Mouse (Mus musculus): ENCODE measurements around the gene Fabp3.

The Fabp3 gene

DNA sequence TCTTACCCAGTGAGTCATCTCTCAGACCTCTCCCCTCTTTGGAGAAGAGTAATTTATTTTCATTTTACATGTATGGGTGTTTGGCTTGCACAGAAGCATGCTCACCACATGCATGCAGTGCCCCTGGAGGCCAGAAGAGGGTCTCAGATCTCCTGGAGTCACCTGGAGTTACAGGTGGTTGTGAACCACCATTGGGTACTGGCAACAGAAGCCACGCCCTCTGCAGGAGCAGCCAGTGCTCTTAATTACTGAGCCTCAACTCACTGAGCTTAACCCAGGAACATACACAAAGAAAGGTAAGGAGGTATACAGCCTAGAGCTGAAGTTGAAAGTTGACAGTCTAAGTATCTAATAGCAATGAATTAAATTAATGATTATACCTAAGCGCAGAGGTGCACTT, 17.1 kb downstream of the Fabp3 start:
- ATAC-seq (ENCODE audit: low TSS enrichment), result no peak

DNA sequence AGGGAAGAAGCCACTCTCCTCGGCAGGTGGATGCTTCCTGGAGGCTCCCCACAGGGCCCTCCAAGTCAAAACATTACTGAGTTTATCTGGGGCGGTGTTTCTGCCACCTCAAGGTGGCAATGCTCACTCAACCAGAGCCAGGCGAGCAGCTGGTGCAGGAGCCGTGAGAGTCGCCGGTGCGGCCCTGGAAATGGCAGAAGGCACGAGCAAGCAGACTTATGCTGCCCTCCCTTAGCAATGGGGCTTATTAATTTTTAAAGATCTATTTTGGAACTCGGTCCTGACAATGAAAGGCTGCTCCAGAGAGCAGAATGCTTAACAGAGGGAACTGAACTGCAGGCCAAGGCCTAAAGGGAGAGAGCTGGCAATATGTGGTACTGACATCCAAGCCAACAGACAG, 19.0 kb downstream of the Fabp3 start:
- no peak for ATAC-seq (ENCODE audit: low TSS enrichment)

DNA sequence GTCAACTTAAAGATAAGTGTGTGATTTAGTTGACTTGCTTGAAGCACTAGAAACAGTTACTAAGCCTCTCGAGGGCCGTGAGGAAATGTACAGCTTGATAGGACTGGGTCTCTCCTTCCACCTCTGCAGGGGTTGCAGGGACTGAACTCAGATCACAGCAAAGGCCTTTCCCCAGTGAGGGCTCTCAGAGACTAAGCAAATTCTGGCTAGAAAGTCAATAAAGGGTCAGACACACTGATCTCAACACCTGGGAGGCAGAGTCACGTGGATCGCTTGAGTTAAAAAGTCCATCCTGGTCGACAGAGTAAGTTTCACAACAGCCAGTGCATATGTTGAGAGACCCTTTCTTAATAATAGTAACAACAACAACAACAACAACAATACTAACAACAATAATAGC, 27.5 kb downstream of the Fabp3 start:
- no peak for ATAC-seq (ENCODE audit: low TSS enrichment)

DNA sequence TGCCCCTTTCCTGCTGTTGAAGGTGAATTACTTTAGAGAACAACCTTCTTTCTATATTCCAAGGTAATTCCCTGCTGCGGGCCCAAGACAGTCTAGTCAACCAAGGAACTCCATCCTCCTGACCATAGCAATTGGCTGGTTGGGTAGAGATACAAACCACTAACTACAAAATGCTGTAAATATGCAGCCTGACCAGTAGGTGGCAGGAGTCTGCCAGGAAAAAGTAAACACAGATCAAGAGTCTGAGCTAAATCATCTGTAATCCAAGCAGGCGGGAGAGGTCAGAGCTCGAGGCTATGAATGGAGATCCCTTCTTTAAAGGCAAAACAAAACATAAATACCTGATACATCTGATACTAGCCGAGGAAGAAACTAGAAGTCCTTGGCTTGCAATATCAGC, 33.3 kb downstream of the Fabp3 start:
- peak; percentile 64; the same call in 1 of the 2 replicates for ATAC-seq (ENCODE audit: low TSS enrichment)

DNA sequence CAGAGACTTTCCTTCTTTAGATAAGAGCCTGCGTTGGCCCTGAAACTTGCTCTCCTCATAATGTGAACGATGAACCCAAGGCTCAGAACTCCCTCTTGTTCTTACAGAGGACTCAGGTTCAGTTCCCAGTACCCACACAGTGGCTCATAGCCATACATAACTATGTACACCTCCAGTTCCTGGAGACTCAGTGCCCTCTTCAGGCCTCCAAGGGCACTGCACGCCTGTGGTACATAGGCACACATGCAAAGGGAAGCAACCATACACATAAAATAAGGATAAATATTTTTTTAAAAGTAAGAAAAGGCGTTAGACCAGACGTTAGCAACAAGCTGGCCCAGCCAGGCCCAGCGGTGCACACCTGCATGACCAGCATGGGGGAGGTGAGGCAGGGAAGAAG, 41.3 kb downstream of the Fabp3 start:
- ATAC-seq (ENCODE audit: low TSS enrichment), result no peak

DNA sequence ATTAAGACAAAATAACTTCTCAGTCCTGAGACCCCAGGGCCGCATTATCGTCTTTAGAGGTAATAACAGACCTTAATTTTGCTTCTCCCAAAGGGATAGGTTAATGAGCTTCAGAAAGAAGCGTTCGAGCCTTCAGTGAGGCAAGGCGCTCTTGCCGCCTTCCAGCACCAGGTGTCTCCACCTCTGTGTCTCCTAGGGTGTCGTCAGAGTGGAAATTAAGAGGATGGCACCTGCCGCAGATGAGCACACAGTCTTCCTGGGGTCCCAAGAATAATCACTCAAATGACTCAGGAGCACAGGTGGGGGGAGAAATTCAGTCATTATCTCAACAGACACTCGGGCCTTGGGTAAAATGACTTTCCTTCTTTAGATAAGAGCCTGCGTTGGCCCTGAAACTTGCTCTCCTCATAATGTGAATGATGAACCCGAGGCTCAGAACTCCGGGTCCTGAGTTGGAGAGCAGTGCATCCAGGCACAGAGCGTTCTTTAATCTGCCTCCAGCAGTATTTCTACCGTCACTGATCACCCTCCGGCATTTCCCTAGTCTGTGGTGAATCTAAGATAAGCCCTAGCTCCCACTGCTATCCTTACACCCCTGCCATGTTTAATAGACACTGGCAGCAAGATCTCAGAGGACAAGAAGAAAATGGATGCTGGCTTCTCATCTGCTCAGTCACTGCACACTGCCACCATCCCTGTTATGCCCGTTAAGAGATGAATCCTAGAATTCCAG, 42.5 kb downstream of the Fabp3 start:
- no peak for ATAC-seq (ENCODE audit: low TSS enrichment)

DNA sequence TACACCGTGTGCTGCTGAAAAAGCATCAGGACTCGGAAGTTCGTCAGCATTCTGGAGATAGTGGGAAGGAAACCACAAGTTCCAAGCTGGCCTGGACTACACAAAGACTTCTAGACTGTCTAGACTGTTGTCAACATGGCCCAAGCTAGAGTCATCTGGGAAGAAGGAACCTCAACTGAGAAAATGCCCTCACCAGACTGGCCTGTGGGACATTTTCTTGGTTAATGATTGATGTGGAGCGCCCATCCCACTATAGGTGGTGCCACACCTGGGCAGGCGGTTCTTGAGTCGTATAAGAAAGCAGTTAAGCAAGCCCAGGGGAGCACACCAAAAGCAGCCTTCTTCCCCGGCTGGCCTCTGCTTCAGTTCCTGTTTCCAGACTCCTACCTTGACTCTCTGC, 44.2 kb downstream of the Fabp3 start:
- no peak for ATAC-seq (ENCODE audit: low TSS enrichment)

DNA sequence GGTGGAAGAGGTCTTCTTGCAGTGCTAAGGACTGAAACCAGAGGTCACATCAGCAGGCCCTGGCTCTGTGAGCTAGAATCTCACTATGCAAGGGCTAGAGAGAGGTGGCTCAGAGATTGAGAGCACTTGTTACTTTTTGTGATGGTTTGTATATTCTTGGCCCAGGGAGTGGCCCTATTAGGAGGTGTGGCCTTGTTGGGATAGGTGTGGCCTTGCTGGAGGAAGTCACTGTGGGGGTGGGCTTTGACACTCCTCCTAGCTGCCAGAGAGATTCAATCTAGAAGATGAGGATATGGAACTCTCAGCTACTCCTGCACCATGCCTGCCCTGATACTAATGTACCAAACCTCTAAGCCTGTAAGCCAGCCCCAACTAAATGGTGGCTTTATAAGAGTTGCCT, 49.6 kb downstream of the Fabp3 start:
- no peak for ATAC-seq (ENCODE audit: low TSS enrichment)

DNA sequence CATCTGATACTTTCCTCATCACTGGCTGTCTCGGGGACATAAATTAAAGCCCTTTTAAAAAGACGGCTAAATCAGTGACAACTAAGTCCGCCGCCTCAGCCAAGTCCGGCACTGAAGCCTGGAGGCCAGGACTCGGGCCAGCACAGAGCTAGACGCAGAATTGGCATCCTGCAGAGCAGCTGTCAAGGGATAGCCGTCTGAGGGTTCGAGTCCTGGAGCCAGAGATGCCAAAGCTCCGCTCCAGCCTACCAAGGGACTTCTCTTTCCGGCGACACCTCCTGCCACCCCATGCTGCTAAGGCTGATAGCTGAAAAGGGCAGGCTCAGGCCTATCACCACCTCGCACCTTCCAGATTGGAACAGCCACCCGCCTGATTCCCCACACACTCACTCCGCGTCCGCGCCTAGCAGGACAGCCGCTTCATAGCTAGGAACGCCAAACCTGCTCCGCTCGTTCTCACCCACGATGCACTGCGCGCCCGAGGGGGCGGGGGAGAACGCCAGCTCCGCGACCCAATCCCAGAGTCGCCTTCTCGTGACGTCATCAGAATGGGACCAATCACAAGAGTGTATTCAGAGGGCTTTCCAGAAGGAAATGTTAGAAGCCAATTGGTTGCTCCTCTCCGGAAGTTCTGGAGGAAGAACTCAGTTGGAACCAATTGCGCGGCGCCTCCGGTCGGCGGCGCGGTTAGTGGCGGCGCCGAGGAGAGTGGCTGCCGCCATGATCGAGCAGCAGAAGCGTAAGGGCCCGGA, 51.3 kb downstream of the Fabp3 start, which contains the start of the genes Zcchc17 and Snrnp40:
Zcchc17 (minus strand) TSS at position 458 of the 752 bp plus-strand sequence.
Snrnp40 (plus strand) TSS at position 647 of the 752 bp plus-strand sequence.
- ATAC-seq (ENCODE audit: low TSS enrichment), result peak; percentile 99

DNA sequence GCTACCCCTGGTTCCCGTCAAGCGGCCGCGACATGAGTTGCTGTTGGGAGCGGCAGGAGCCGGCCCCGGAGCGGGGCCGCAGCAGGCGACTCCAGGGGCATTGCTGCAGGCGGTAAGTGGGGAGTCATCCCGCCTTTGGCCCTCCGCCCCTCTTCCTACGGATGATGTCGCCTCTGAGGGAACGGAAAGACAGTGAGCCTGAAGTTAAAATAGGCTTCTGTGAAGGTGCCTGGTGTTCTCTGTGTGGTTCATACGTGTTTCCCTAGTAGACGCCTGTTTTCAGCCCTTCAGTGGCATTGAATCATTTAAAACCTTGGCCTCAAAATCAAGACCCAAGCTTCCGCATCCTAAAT, 51.8 kb downstream of the Fabp3 start:
- peak; percentile 35; the same call in 1 of the 2 replicates for ATAC-seq (ENCODE audit: low TSS enrichment)
